Mouse (Mus musculus) G1E (cell line): ENCODE measurements around the gene Nelfb.

Experiments used
- CTCF ChIP-seq: IDR thresholded peaks from 2 replicates; pipeline ENCODE4 v1.5.1; 2012; ENCODE audit warnings: low read depth, low read length, inconsistent platforms, mixed read lengths
- GATA1 ChIP-seq: IDR thresholded peaks from 2 replicates; pipeline ENCODE4 v1.6.1; 2012; ENCODE audit warnings: borderline replicate concordance, low read length, inconsistent platforms, mixed read lengths
- GATA2 ChIP-seq: IDR thresholded peaks from 2 replicates; pipeline ENCODE4 v1.6.1; 2012; ENCODE audit warnings: low read depth, low read length, inconsistent platforms, borderline replicate concordance
- TAL1 ChIP-seq: conservative IDR thresholded peaks from 2 replicates; pipeline ENCODE4 v1.6.1; 2012; ENCODE audit warnings: low read depth, low read length, inconsistent platforms, mixed read lengths

GRCm38 (mm10) chr2:25224766-25225752 lies 13.8 kb upstream of the Nelfb start:
- TF ChIP-seq CTCF (no peak), GATA2 (no peak), TAL1 (no peak), GATA1 (no peak)
